Mouse (Mus musculus) thymus, postnatal 10 days (tissue): ENCODE results near the gene Myo5a.
A peak's percentile ranks its signal among the peaks of the same experiment; 100 is the strongest.

Experiments
- DNase-seq, 2 experiments: peaks; one replicate each; pipeline ENCODE4 v3.0.0; 2021; ENCODE audit warnings: low spot score in 2 of 2

The Myo5a gene

DNA sequence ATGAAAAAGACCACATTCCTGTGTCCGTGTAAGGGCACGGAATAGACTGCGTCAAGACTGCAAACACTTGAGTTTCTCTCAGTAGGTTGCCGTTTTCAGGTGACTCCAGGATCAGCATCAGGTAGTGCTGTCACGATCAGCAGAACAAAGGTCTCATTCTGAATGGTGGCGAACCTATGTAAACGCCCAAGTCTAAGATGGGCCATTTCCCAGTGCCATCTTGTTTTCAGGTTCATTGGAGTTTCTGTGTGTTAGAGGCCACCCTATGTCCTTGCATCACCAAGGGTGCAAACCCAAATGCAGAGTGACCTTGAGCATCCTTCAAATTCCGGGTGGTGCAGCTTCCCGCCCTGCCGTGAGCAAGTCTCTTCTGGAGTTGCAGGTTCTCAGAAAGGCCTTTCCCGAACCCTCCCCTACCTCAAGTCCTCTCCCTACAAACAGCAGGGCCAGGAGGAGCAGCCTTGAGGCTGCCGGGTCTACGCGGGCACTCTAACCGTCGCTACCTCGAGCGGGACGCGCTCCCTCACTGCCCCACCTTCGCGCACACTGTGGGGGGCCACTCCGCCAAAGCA lies at the start of gene Myo5a:
Gene Myo5a, plus strand, starts transcription at position 559 of the 572 bp plus-strand sequence.
- DNase-seq, result no peak

DNA sequence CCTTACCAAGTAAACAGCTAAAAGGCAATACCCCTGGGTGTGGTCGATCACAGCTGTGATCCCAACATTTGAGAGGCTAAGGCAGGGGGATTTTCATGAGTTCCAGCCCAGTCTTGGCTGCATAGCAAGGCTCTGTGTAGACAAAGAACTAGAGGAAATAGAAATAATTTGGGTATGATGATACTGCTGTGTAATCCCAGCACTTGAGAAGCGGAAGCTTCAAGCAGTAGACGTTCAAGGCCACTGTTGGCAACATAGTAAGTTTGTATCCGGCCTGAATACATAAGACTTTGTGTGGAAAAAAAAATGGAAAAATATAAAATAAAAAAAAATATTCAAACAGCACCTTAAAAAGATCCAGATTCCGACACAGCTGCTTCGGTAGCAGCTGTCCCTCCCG lies 48.3 kb upstream of the Myo5a start:
- DNase-seq, result no peak

DNA sequence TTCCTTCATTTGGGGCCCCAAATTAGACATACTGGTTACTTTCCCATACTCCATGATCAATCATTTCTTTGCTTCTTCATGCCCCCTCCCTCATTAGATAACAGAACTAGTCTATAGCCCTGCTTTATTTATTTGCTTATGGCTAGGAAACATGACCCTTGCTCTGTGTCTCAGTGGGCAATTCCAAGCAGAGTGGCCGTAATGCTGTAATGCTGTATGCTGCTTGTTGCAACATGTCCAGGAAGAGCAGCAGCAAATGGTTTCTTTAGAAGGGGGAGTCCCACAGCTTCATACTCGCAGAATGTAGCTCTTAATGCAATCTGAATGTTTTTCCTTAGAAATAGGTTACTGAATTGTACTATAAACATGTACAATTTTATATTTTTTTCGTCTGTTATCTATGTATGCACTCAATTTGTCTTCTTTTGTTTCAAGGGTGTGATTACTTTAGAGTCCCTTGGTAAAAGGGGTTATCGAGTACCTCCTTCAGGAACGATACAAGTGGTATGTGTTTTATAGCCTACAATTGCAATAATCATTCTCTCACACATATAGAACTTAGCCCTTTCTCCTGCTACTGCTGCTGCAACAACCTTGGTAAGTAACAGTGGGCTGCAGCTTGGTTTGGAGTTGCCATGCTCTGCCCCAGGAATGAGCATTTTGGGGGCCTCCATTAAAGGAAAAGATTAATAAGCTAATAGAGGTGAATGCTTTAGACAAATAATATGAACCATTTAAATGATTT lies 47.5 kb upstream of the Myo5a start:
- DNase-seq, result no peak

DNA sequence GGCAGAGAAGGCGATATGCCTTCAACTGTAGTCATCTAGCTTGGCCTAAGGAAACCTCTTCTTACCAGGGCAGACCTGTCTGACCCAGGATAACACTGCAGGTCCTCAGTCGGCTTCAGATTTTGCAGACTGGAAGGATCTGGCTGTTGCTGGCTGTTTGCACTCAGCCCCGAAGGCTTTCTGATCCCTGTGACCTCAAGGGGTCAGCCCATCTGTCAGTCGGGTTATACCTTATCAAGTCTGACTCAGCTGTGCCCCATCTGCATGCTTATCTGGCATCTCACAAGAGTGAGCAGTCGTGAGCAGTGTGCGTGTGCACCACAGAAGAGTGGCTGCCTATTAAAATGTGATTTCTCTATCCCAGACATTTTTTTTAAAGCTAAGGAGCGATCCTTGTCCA lies 46.7 kb upstream of the Myo5a start:
- DNase-seq, result no peak

DNA sequence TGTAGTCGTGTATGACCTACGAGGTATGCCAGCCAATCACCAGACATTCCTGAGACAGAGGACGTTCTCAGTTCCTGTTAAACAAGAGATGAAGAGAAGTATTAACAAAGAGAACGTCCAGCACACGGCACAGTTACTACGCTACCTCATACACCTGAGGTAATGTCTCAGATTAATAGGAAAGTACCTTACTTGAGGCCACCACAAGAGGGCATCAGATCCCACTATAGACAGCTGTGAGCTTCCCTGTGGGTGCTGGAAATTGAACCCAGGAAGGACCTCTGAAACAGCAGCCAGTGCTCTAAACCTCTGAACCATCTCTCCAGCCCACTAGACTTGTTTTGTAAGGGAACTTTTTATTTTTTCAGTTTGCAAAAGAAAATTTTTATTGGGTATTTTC lies 45.1 kb upstream of the Myo5a start:
- DNase-seq, result peak in 1 of 2 experiments; percentile 16

DNA sequence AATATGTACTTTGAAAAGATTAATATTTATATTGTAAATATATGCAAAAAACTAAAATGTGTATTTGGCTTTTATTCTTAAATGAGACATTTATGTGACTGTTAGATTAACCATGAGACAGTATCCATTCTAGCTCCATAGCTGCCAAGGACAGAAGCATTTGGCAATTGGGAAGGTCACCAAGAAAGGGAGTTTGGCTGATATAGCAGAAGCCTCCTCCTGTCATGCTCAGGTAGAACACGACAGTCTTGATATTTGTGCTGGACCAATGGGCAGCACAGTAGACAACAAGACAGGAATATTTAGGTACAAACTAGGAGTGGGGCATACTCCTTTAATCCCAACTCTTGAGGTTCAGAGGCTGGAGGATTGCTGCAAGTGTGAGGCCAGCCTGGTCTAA lies 38.4 kb upstream of the Myo5a start:
- no peak for DNase-seq

DNA sequence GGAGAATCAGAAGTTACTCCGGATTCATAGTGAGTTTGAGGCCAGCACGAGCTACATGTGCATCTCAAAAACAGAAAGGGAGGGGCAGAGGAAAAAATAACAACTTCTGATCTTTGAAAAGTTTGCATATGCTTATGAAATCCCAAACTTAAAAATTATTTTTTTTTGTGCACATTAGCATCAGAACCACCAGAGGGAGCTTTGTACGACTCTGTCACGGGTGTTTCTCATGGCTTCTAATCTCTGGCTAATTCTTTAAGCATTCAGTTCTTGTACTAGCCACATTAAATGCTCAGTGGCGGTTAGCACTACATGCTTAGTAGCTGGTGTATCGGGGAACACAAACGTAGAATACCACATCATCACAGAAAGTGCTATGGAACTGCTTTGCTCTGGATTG lies 37.7 kb upstream of the Myo5a start:
- peak in 1 of 2 experiments; percentile 13 for DNase-seq

DNA sequence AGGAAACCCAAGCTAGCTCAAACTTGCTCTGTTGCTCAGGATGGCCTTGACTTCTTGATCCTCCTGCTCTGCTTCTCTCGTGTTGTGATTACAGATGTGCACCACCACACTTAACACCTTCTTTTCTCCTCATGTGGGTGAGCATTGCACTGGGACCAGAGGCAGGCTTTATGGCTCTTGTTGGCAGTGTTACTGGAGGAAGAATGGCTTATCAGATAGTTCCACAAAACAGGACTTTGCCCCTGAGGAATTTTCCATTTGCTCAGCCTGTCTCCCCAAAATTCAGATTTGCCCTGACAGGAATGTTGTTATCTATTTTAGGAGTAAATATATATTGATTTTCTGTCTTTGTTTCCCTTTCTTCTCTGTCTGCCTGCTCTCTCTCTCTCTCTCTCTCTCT lies 36.1 kb upstream of the Myo5a start:
- DNase-seq, result no peak

DNA sequence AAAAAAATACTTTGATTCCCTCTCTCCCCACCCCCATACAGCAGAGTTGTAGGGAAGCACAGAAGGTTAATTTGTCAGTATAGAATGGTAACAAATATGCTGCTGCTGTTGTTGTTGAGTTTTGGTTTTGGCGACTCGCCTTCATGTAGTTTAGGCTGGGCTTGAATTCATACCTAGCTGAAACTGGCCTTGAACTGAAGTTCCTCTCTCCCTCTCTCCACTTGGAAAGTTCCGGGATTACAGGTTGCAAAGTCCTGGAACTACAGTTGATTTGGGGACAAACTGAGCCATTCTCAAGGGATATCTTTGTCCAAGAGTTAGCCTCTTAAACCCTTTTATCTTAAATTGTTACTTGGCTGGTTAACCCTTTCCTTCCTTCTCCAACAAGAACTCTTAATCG lies 34.9 kb upstream of the Myo5a start:
- no peak for DNase-seq

DNA sequence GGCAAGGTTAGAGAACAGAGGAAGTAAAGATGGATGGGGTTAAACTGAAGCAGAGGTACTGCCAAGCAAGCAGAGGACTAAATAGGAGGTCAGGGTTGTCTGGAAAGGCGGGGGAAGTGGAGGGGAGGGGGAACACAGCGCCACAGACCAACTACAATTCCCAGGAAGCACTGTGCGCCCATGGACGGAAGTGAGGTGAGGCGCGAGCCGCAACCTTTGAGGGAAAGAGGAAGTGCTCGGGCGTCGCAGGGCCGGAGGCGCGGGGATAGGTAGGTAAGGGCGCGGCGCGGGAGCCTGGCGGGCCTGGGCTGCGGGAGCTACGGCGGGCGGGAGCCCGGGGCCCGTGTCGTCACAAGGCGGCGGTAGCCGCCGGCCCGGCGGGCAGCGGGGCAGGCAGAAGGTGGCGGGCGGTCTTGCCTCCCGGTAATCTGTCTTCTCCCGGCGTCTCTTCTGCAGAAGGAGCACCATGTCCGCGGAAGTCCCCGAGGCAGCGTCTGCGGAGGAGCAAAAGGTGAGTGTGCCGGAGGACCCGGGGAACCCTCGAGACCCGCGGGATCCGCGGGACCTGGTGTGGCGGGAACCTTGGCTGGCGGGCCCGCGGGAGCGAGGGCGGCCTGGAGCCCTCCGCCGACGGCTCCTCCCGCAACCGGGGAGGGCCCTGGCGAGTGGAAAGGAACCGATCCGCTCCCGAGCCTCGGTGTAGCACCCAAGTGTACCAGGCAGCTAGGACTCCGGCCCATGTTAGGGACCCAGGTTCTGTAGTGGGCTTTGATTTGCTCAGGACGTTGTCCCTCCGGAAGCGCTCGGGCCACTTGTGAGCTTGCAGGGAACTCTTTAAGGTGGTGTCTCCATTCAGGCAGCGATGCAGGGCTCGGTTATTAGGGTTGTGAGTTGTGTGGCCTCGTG lies 33.1 kb upstream of the Myo5a start, which contains the start of gene Arpp19:
Gene Arpp19, plus strand, starts transcription at position 164 of the 906 bp plus-strand sequence.
- peak; percentile 77 to 79 for DNase-seq

DNA sequence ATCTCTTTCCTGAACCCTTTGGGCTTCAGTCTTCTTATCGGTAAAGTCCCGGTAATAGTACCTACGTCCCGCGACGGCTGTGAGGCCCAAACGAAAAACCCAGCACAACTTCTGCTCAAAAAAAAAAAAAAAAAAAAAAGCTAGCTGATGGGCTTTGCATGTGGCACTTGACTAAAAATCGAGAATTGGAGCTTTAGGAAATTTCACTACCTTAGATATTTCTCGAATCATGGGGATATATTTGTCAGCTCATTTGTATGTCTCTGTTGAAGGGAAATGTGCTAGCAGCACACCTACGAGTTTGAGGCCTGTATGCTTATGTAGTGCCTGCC lies 32.5 kb upstream of the Myo5a start:
- no peak for DNase-seq

DNA sequence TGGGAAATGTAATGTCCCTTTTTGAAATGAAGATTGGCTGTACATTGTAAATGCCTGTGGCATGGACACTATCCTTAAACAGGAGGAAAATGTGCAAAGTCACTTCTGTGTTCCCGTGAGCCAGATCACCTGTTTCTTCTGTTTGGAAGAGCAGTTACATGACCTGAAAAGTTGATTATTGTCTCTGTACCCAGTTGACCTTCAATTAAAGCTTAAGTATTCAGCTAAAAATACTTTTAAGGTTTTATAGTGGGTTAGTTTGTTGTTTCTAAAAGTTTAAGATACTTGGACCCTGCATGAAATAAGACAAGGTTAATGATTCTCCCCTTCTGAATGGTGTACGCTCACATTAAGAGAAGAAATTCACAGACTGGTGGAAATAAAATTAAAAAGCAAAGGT lies 30.2 kb upstream of the Myo5a start:
- no peak for DNase-seq

DNA sequence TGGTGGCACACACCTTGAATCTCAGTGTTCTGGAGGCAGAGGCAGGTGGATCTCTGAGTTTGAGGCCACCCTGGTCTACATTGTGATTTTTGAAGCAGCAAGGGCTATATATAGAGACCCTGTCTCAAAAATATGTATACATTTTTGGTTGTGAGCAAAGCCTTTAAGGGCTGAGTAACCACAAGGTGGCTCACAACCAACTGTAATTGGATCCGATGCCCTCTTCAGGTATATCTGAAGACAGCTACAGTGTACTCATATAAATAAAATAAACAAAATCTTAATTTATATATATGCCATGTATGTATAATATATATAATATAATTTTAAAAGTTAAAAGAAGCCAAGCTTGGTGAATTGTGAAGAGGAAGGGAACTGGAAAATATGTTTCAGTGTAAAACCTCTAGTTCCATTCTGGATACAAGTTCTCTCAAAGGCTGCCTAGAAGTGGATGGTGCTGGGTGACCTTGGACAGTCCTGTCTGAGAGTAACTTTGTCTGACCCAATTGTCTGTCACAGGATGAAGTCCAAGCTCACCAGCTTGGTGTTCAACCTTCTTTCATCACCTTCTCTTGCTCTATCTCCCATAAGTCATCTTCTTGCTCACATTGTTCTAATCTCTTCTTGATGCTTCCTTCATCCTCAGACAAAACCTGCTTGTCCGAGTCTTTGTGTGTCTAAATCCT lies 28.8 kb upstream of the Myo5a start:
- no peak for DNase-seq

DNA sequence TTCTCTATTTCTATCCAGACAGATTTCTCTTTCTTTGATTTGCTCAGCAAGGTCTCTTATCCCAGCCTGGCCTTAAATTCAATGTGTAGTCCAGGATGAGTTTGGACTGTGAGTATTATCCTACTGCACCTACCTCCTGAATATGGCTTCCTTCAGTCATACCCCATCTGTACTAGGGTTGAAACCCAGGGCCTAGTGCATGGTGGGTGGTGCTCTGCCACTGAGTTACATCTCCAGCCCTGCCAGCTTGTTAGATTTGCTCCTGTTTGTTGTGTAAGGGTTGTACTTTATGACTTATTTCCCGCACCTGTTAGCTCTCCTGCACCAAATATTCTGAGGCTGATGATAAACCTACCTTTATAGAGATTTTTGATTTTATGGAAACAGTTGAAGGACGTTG lies 27.6 kb upstream of the Myo5a start:
- DNase-seq, result no peak

DNA sequence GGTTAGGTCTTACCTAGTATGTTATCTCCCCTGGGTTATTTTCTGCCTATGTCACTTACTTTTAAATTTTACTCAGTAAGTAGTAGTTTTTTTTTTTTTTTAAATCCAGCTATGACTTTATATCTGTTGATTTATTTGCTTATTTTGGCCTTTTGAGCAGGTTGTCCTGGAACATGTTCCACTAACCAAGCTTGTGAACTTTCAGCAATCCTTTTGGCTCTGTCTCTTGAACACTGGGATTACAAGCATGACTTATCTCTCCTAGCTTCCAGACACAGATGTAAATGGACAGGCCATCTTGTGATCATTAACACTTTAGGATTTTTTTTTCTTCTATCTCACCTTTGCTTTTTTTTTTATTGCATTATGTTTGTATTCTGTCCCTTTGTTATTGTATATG lies 23.7 kb upstream of the Myo5a start:
- no peak for DNase-seq

DNA sequence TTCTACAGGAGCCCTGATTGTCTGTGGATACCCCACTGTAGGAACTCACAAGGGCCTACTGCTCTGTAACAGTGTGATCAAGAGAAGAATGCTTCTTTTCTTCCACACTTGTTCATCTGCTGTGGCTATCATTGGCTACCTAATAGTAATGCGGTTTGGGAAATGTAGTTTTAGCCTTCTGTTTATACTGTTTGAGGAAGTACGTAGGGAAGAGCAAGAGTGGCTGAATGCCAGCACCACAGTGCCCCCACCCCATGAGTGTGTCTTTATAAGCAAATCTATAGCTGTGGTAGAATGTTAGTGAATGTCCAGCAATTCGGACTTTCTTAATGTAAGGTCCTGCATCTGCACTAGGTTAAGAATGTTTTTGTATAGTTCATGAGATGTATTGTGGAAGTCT lies 21.7 kb upstream of the Myo5a start:
- no peak for DNase-seq

DNA sequence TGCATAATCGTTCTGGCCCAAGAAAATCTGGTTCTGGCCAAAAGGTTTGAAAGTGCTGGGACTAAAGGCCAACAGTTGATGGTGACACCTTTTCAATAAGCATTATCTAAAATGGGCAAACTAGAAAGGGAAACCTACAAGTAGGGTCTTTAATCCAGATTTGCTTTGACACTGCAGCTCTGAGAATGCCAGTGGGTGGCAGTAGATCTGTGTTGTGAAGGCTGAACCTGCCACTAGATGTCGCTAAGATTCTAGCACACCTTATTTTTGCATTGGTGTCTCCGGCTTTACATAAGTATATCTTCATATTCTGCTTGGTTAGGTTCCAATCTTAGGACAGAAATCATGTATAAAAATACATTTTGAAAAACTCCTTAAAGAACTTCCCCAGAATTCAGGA lies 20.8 kb upstream of the Myo5a start:
- DNase-seq, result peak; percentile 29 to 71

DNA sequence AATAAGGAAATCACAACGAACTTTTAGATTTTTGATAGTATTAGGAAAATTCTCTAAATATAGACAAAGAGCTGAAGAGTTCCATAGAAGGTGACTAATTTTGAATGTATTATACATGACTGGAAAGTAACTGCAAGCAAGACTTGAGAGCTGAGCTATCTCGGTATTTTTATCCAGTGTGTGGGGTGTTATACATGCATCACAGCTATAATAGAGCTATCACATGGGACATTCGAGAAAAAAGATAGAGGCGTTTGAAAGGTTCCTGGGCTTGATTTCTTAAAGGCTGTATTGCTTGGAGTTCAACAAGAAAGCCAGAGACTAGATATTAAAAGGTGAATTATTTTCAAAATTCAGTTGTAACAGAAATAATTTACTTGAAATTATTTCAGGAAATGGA lies 19.0 kb upstream of the Myo5a start:
- DNase-seq, result no peak

DNA sequence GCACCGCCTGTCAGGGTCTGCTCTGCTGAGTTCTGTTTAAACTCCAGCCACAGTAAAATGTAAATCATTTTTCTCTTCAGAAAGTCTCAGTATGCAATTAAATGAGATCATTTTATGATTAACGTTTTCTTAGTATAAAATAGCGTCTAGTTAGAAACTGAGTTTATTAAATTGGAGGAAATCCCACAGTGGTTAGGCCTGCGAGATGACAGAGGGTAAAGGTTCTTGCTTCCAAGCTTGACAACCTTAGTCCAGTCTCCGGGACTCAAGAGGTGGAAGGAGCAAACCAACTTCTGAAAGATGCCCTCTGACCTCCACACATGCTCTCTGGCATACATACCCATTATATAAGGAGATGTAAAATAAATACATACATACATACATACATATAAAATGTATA lies 15.8 kb upstream of the Myo5a start:
- no peak for DNase-seq

DNA sequence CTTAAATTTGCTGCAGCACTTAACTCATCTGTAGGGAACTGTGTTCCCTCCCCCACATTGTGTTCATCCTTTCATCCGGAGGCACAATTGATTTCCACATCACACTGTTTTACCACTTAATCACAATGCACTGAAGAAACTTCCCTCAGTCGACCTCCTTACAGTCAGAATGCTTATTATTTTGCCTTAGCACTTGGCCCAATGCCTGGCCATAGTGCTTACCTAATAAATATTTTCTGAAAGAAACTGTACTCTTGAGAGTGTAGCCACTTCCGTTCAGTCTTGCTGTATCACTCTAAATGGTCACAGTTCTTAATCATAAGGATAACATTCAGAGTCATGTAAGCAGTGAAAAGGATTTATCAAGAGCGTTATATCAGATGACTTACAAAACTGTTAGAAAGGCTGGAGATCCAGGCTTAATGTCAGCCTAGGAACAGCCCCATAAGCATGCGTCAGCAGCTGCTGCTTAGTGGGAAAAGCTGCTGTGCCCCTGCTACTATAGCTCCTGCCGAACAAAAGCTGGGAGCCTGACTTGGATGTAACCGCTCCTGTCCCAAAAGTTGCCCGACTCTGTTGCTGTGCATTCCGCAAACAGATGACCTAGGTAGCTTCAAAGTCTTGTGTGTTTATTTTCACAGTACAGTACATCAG lies 6.0 kb upstream of the Myo5a start:
- no peak for DNase-seq

DNA sequence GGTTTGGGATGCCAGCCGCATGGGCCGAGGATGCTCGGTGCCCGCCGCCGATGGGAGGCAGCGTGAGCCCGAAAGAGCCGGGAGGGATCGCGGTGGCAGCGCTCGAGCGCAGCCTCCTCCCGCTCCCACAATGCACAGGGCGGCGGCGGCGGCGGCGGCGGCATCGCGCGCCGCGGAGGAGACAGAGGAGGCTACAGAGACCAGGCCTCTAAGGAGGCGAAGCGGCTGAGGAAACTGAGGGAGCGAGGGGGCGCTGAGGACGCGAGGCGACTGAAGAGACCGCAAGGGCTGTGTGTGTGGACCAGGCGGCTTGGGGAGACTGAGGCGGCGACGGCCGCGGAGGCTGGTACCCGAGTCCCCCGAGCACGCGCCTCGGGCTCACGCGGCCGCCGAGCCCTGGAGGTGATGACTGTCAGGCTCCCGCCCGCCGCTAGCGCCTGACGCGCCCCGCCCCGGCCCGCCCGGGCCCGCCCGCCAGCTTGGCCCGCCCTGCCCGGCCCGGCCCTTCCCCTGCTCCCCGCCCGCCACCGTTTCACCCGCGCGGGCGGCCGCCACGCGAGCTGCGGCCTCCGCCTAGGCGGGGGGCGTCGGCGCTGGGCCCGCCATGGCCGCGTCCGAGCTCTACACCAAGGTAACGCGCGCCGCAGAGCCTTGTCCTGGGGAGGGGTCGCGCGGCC lies 352 bp downstream of the Myo5a start:
- DNase-seq, result peak; percentile 47 to 59
